Mouse (Mus musculus) MEL (cell line): Measurements from ENCODE around the gene Fam83g. TPM values are rescaled to one million over a fixed set of nuclear protein-coding genes. Genes with fewer than 3 reads are reported as not detected.
"Not testable (repeated sequence)": the region's sequence is repeated elsewhere in the genome, so short reads cannot be mapped to it uniquely, and the experiment has no call there.

Experiments
- DNase-seq: peaks from one replicate; pipeline ENCODE4 v3.0.0; 2011; ENCODE audit warnings: low read depth, low spot score
- H3K27ac ChIP-seq: 2 replicates; pipeline ENCODE4 v1.5.1; 2012; ENCODE audit warnings: low read depth, mild to moderate bottlenecking, control low read depth, low read length, moderate library complexity; ENCODE audit not compliant: control insufficient read depth
- H3K27me3 ChIP-seq, 2 experiments: fragments of 150-350 bp in 1 of 2; sonication (generic) in 1 of 2; 2 replicates each; pipeline ENCODE4 v1.6.1; 2012; ENCODE audit warnings: low read length in 2 of 2, mild to moderate bottlenecking in 2 of 2, improper control_type of control experiment in 1 of 2, moderate library complexity in 1 of 2; ENCODE audit not compliant: insufficient read depth in 2 of 2, control insufficient read depth in 1 of 2
- H3K36me3 ChIP-seq, 2 experiments: 2 replicates each; pipeline ENCODE4 v1.6.1; 2012 to 2014; ENCODE audit warnings: low read length in 2 of 2, improper control_type of control experiment in 1 of 2, inconsistent platforms in 1 of 2, mild to moderate bottlenecking in 1 of 2; ENCODE audit not compliant: insufficient read depth in 2 of 2, control insufficient read depth in 1 of 2
- H3K4me1 ChIP-seq, 2 experiments: fragments of 150-350 bp in 1 of 2; sonication (generic) in 1 of 2; 2 replicates each; pipeline ENCODE4 v1.6.1; 2012; ENCODE audit warnings: low read length in 2 of 2, improper control_type of control experiment in 1 of 2, mild to moderate bottlenecking in 1 of 2; ENCODE audit not compliant: insufficient read depth in 2 of 2, control insufficient read depth in 1 of 2
- H3K4me3 ChIP-seq, 2 experiments: fragments of 150-350 bp in 1 of 2; sonication (generic) in 1 of 2; 2 replicates each; pipeline ENCODE4 v1.5.1; 2012; ENCODE audit warnings: low read depth in 2 of 2, low read length in 2 of 2, mild to moderate bottlenecking in 2 of 2, moderate library complexity in 2 of 2, control low read depth in 1 of 2, improper control_type of control experiment in 1 of 2; ENCODE audit not compliant: control insufficient read depth in 1 of 2, insufficient read depth in 1 of 2
- H3K79me2 ChIP-seq: 2 replicates; pipeline ENCODE4 v1.6.1; 2012; ENCODE audit warnings: mild to moderate bottlenecking, low read length, moderate library complexity; ENCODE audit not compliant: control insufficient read depth, poor library complexity, insufficient read depth
- H3K9ac ChIP-seq: 2 replicates; pipeline ENCODE4 v1.6.1; 2012; ENCODE audit warnings: low read depth, mild to moderate bottlenecking, control low read depth, low read length, moderate library complexity; ENCODE audit not compliant: control insufficient read depth, poor library complexity, severe bottlenecking
- H3K9me3 ChIP-seq: fragments of 150-350 bp; sonication (generic); replicated peaks from 2 replicates; pipeline ENCODE4 v1.6.1; 2012; ENCODE audit warnings: mild to moderate bottlenecking, low read length, improper control_type of control experiment, moderate library complexity; ENCODE audit not compliant: insufficient read depth
- CTCF ChIP-seq, 3 experiments: IDR thresholded peaks in 2 of 3; conservative IDR thresholded peaks in 1 of 3; 2 replicates each; pipeline ENCODE4 v1.5.1; 2011 to 2012; ENCODE audit warnings: low read length in 3 of 3, low read depth in 2 of 3, mild to moderate bottlenecking in 2 of 3, improper control_type of control experiment in 1 of 3, inconsistent platforms in 1 of 3, mixed read lengths in 1 of 3, moderate library complexity in 1 of 3; ENCODE audit not compliant: control insufficient read depth in 1 of 3, insufficient read depth in 1 of 3, poor library complexity in 1 of 3, severe bottlenecking in 1 of 3
- GATA1 ChIP-seq: IDR thresholded peaks from 2 replicates; pipeline ENCODE4 v1.6.1; 2011; ENCODE audit warnings: low read depth, low read length, improper control_type of control experiment
- JUND ChIP-seq: IDR thresholded peaks from 2 replicates; pipeline ENCODE4 v1.6.1; 2011; ENCODE audit warnings: low read depth, mild to moderate bottlenecking, improper control_type of control experiment, low read length
- KAT2A ChIP-seq: conservative IDR thresholded peaks from 2 replicates; pipeline ENCODE4 v1.6.1; 2012; ENCODE audit warnings: low read depth, low read length, improper control_type of control experiment, inconsistent platforms
- RAD21 ChIP-seq: IDR thresholded peaks from 2 replicates; pipeline ENCODE4 v1.6.1; 2011; ENCODE audit warnings: mild to moderate bottlenecking, low read depth, low read length, improper control_type of control experiment
- SMC3 ChIP-seq: IDR thresholded peaks from 2 replicates; pipeline ENCODE4 v1.6.1; 2011; ENCODE audit warnings: low read depth, low read length, improper control_type of control experiment
- TAL1 ChIP-seq: IDR thresholded peaks from 2 replicates; pipeline ENCODE4 v1.6.1; 2012; ENCODE audit warnings: mild to moderate bottlenecking, inconsistent platforms, low read length, moderate library complexity, mixed read lengths
- USF2 ChIP-seq, 2 experiments: IDR thresholded peaks; 2 replicates each; pipeline ENCODE4 v1.6.1; 2011 to 2012; ENCODE audit warnings: improper control_type of control experiment in 2 of 2, low read length in 2 of 2, borderline replicate concordance in 1 of 2, inconsistent platforms in 1 of 2, low read depth in 1 of 2, mild to moderate bottlenecking in 1 of 2; ENCODE audit not compliant: insufficient read depth in 1 of 2
- polyA plus RNA-seq, 2 experiments: library from polyadenylated mRNA; stranded (reverse) in 1 of 2; unstranded in 1 of 2; fragments of >175 nt in 1 of 2; fragments of >200 nt in 1 of 2; gene quantifications; 2 replicates each; pipeline versions ENCODE4 v1.2.1 to v1.2.4; 2012; ENCODE audit warnings: low replicate concordance in 2 of 2, low read depth in 1 of 2; ENCODE audit not compliant: insufficient read length in 2 of 2, insufficient read depth in 1 of 2, missing spikeins in 1 of 2
- total RNA-seq: library from RNA; depleted of rRNA; stranded (reverse); fragments of 300-350 nt; gene quantifications from 2 replicates; pipeline ENCODE4 v1.2.3, GENCODE M21; 2012

Fam83g gene
- total and polyA plus RNA-seq, 3 experiments = 5.4 to 9.7 TPM; not detected in 1

- no peak for TF ChIP-seq RAD21
- TF ChIP-seq USF2 (IDR thresholded peaks at IDR 0.05; ENCODE audit: borderline replicate concordance in 1 of 2, insufficient read depth in 1 of 2, low read depth in 1 of 2, low read length in 2 of 2) = peak in 1 of 2 experiments; percentile 83; a peak in 3 of 4 replicates
- no peak for TF ChIP-seq GATA1
- no peak for TF ChIP-seq TAL1
Observed at GRCm38 (mm10) chr11:61683907-61684731, at the start of gene Fam83g (continued).

DNA sequence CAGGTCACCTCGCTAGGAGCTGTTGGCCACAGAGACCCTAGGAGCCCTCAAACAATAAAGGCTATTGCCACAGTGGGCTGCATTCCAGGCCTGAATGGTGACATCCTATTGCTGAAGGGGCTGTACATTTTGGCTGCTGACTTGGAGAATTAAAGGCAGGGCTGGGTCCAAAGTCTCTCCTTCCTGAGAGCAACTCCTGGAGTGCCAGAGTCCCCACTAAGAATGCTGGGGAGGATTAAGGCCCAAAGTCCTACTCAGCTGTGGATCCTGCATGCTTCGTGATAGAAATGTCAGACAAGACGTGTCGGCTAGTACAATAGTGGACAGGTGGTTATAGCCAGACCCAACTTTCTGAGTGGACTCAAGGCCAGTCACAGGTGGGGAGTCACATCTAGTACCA is 47.6 kb upstream of the Fam83g start:
- not testable (repeated sequence) for DNase-seq, H3K27ac ChIP-seq, H3K9ac ChIP-seq, H3K79me2 ChIP-seq, H3K4me3 ChIP-seq, H3K36me3 ChIP-seq, H3K9me3 ChIP-seq, H3K4me1 ChIP-seq, H3K27me3 ChIP-seq

DNA sequence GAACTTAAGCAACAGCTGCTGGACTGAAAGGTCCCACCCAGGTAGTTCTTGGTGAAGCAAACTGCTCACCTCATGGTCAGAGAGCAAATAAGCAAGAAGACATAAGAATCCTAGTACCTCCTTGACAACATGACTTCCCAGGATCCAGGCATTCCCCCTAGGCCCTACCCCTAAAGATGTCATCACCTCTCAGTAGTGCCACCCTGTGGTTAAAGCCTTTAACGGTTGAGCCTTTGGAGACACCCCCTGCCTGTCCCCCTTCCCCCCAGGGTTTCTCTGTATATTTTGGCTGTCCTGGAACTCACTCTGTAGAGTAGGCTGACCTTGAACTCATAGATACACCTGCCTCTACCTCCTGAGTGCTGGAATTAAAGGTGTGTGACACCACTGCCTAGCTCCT is 46.5 kb upstream of the Fam83g start:
- TF ChIP-seq JUND (no peak), SMC3 (peak; percentile 5; the same call in 1 of the 2 replicates), CTCF (IDR thresholded peaks at IDR 0.05 in 2 of 3, conservative IDR thresholded peaks at IDR 0.05 in 1 of 3; ENCODE audit: control insufficient read depth in 1 of 3, insufficient read depth in 1 of 3, low read depth in 2 of 3, low read length in 3 of 3, poor library complexity in 1 of 3, severe bottlenecking in 1 of 3) (peak in 1 of 3 experiments; percentile 0; a peak in 1 of 6 replicates)

DNA sequence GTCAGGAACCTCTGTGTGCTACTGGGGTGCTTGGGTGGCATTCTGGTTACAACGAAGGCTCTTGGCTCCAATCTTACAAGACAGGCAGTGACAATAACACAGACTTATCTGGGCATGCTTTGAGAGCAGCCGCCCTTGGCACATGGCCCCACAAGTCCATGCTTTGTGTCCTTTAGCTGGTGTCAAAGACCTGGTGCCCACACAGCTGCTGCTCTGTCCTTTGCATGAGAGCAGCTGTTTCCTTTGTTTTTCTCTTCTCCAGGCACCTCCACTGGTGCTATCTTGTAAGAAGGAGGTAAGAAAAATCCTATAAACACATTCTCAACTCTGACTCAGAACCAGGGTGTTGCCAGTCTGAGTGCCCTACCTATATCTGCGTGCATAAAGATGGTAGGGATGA is 46.0 kb upstream of the Fam83g start:
- TF ChIP-seq KAT2A = no peak
- TF ChIP-seq, all 39 proteins: peak for 0
- Histone ChIP-seq H3K36me3 (no peaks in the 10 kb centered on the region), H3K27ac (no peak overlapping the region), H3K9ac (no peak overlapping the region), H3K4me1 (no peaks in the 10 kb centered on the region), H3K9me3 (no peaks in the 10 kb centered on the region), H3K27me3 (peaks cover 0 to 2% of the 10 kb centered on the region in 2 experiments; a peak in 3 of 4 replicates), H3K79me2 (no peaks in the 10 kb centered on the region), H3K4me3 (no peak overlapping the region)
- DNase-seq = no peak

More for the DNA sequence above, 46.5 kb upstream of the Fam83g start:
- H3K79me2 ChIP-seq = no peaks in the 10 kb centered on the region
- H3K9me3 ChIP-seq = no peaks in the 10 kb centered on the region
- peaks cover 0 to 2% of the 10 kb centered on the region in 2 experiments; a peak in 3 of 4 replicates for H3K27me3 ChIP-seq
- H3K9ac ChIP-seq = no peak overlapping the region
- H3K4me1 ChIP-seq = no peaks in the 10 kb centered on the region
- H3K36me3 ChIP-seq = no peaks in the 10 kb centered on the region
- DNase-seq = no peak
- no peak overlapping the region for H3K27ac ChIP-seq
- H3K4me3 ChIP-seq = no peak overlapping the region
